Comparison of ENCODE assay signal across 12 mouse cellular contexts in the genomic region with DNA sequence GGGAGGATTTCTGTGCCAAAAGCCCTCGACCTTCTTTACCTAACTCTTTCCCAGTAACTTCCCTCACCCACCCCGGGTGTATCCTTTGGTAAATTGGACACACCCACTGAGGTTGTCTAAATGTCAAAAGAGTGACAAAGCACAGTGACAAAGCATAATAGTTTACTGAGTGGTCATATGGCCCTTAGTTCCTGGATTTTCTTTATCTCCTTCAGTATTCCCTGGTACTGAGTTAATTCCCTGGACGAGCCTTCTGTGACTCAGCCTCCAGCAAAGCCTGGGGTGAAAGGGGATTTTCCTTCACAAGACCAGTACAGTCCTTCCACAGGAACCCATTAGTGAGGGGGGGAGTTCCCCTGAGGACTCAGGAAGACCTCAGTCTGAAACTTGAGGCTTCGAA. TPM values are rescaled to one million over a fixed set of nuclear protein-coding genes. Genes with fewer than 3 reads are reported as not detected.
DNase-seq lines count a peak whose midpoint lies in the region; ATAC-seq and TF ChIP-seq lines count a peak whose summit lies in the region.
"Had no signal": no experiment of that assay in that cellular context is flagged by ENCODE, and none has a peak within 500 bp of the region (broad histone marks: within the 10 kb centered on the region; RNA-seq: fewer than 3 reads in every experiment).

No protein-coding gene starts in this region.

- no peaks in the 10 kb centered on the region; the same call in 1 of the 2 replicates for H3K36me3 ChIP-seq in liver, embryonic 14.5 days (replicated peaks; ENCODE audit: control insufficient read depth, insufficient read depth, low read depth)

- H3K4me1 ChIP-seq in liver, embryonic 14.5 days (replicated peaks; ENCODE audit: control insufficient read depth in 2 of 2, insufficient read depth in 2 of 2, low read length in 1 of 2), result peaks cover 40 to 45% of the 10 kb centered on the region in 2 experiments

- peak; percentile 48 for ATAC-seq in erythroblast, adult 5-6 weeks (replicated peaks; ENCODE audit: low FRiP score, poor library complexity, severe bottlenecking)
- ATAC-seq in liver, embryonic 14.5 days (ENCODE audit: insufficient read depth), result peak; percentile 38

- H3K9ac ChIP-seq in liver, embryonic 14.5 days (replicated peaks), result peak overlapping the region; percentile 43
- H3K9ac ChIP-seq: embryonic facial prominence, embryonic 15.5 days had no signal

- H3K9me3 ChIP-seq in liver, embryonic 14.5 days (ENCODE audit: control insufficient read depth, low read length), result no peaks in the 10 kb centered on the region
- H3K9me3 ChIP-seq: embryonic facial prominence, embryonic 15.5 days; limb, embryonic 13.5 days had no signal

- intact Hi-C loops in heart, postnatal 14 days (cut with DNase I), result no loop called here
- intact Hi-C loops in left cerebral cortex, postnatal 4 days (cut with DNase I), result no loop called here

- peak; percentile 93 for DNase-seq in heart, adult 11 months
- no peak for DNase-seq in heart, postnatal 14 days
- peak; percentile 71 for DNase-seq in ES-CJ7 (ENCODE audit: low read depth, low spot score)
- peak; percentile 40 to 75 (median 52) for DNase-seq in liver, embryonic 14.5 days (ENCODE audit: low read depth in 3 of 3, low spot score in 3 of 3)
- no peak for DNase-seq in left cerebral cortex, postnatal 4 days
- DNase-seq in right cerebral cortex, postnatal 36 days (ENCODE audit: low spot score in 2 of 2), result no peak
- no peak for DNase-seq in spleen, adult 18-20 months
- DNase-seq: thymus, adult 2 months had no signal

- peak overlapping the region; percentile 87 for H3K27ac ChIP-seq in liver, embryonic 14.5 days
- H3K27ac ChIP-seq: embryonic facial prominence, embryonic 15.5 days; limb, embryonic 13.5 days had no signal

- WGBS in liver, embryonic 14.5 days (ENCODE audit: insufficient replicate concordance), result 14% methylated on average over 4 of the region's 4 CpGs

- H3K27me3 ChIP-seq in liver, embryonic 14.5 days (ENCODE audit: control insufficient read depth, insufficient read depth, low read length), result no peaks in the 10 kb centered on the region
- H3K27me3 ChIP-seq: embryonic facial prominence, embryonic 15.5 days; limb, embryonic 13.5 days had no signal

- peak overlapping the region; percentile 88 for H3K4me2 ChIP-seq in liver, embryonic 14.5 days (ENCODE audit: low read depth)
- H3K4me2 ChIP-seq: embryonic facial prominence, embryonic 15.5 days had no signal

- no peak for TF ChIP-seq CTCF in liver, embryonic 14.5 days (IDR thresholded peaks at IDR 0.05; ENCODE audit: low read depth)

- peak overlapping the region; percentile 55 to 75 for H3K4me3 ChIP-seq in liver, embryonic 14.5 days (ENCODE audit: insufficient read depth in 1 of 2, low read depth in 2 of 2, low read length in 2 of 2)
- H3K4me3 ChIP-seq: embryonic facial prominence, embryonic 15.5 days; limb, embryonic 13.5 days had no signal

- no peak for TF ChIP-seq EP300 in liver, embryonic 14.5 days (IDR thresholded peaks at IDR 0.05; ENCODE audit: low read depth)

RNA-seq across cellular contexts. Expression of a gene that starts 2.1 kb away (rescaled TPM):
- total RNA-seq in heart, postnatal 14 days (2021), result 10 to 100 TPM; 21.1 to 21.7 TPM
- total RNA-seq in erythroblast, adult 5-6 weeks (2015; ENCODE audit: low replicate concordance), result 70.9 and 84.4 TPM in 2 replicates
- total RNA-seq in erythroblast, adult 5-6 weeks (2017; ENCODE audit: low replicate concordance), result 37.6 and 64.5 TPM in 2 replicates
- 69.0 and 84.6 TPM in 2 replicates for polyA plus RNA-seq in liver, embryonic 14.5 days (2012; rRNA removed)
- polyA plus RNA-seq in liver, embryonic 14.5 days (2014; fragmentation: Nextera tagmentation; extraction: Ambion mirVana), result 111 and 117 TPM in 2 replicates
- total RNA-seq in left cerebral cortex, postnatal 4 days (2021), result 10 to 100 TPM; 18.6 to 20.0 TPM

RNA-seq across cellular contexts. Expression of a gene that starts 9.4 kb away (rescaled TPM):
- total RNA-seq in heart, postnatal 14 days (2021), result 100 to 1,000 TPM; 479 to 482 TPM
- 252 and 321 TPM in 2 replicates for total RNA-seq in erythroblast, adult 5-6 weeks (2015; ENCODE audit: low replicate concordance)
- total RNA-seq in erythroblast, adult 5-6 weeks (2017; ENCODE audit: low replicate concordance), result 85.4 and 91.0 TPM in 2 replicates
- 185 and 221 TPM in 2 replicates for polyA plus RNA-seq in liver, embryonic 14.5 days (2012; rRNA removed)
- polyA plus RNA-seq in liver, embryonic 14.5 days (2014; fragmentation: Nextera tagmentation; extraction: Ambion mirVana), result 93.3 and 103 TPM in 2 replicates
- total RNA-seq in left cerebral cortex, postnatal 4 days (2021), result 100 to 1,000 TPM; 546 to 548 TPM

RNA-seq across cellular contexts. Expression of a gene that starts 15.8 kb away (rescaled TPM):
- 1 to 10 TPM in 1 of 2 experiments, under 1 TPM in 1; 0.66 to 1.0 TPM for total RNA-seq in heart, postnatal 14 days (2021)
- total RNA-seq in erythroblast, adult 5-6 weeks (2015; ENCODE audit: low replicate concordance), result not detected in 2 replicates
- not detected in 2 replicates for total RNA-seq in erythroblast, adult 5-6 weeks (2017; ENCODE audit: low replicate concordance)
- 0.05 and 0.06 TPM in 2 replicates for polyA plus RNA-seq in liver, embryonic 14.5 days (2012; rRNA removed)
- 0.11 and 0.23 TPM in 2 replicates for polyA plus RNA-seq in liver, embryonic 14.5 days (2014; fragmentation: Nextera tagmentation; extraction: Ambion mirVana)
- total RNA-seq in left cerebral cortex, postnatal 4 days (2021), result 1 to 10 TPM in 1 of 2 experiments, under 1 TPM in 1; 0.93 to 1.4 TPM
- polyA plus RNA-seq: neural tube, embryonic 11.5 days had no signal

RNA-seq across cellular contexts. Expression of a gene that starts 42.6 kb away (rescaled TPM):
- total RNA-seq in heart, postnatal 14 days (2021), result not detected
- total RNA-seq in erythroblast, adult 5-6 weeks (2015; ENCODE audit: low replicate concordance), result not detected in 2 replicates
- not detected in 2 replicates for total RNA-seq in erythroblast, adult 5-6 weeks (2017; ENCODE audit: low replicate concordance)
- polyA plus RNA-seq in liver, embryonic 14.5 days (2012; rRNA removed), result not detected in 2 replicates
- polyA plus RNA-seq in liver, embryonic 14.5 days (2014; fragmentation: Nextera tagmentation; extraction: Ambion mirVana), result not detected in 2 replicates
- not detected for total RNA-seq in left cerebral cortex, postnatal 4 days (2021)
- polyA plus RNA-seq: thymus, adult 2 months had no signal

RNA-seq across cellular contexts. Expression of a gene that starts 55.0 kb away (rescaled TPM):
- total RNA-seq in heart, postnatal 14 days (2021), result 10 to 100 TPM; 47.5 to 52.3 TPM
- total RNA-seq in erythroblast, adult 5-6 weeks (2015; ENCODE audit: low replicate concordance), result 42.2 and 66.3 TPM in 2 replicates
- 20.2 and 23.1 TPM in 2 replicates for total RNA-seq in erythroblast, adult 5-6 weeks (2017; ENCODE audit: low replicate concordance)
- 9.2 and 9.5 TPM in 2 replicates for polyA plus RNA-seq in liver, embryonic 14.5 days (2012; rRNA removed)
- polyA plus RNA-seq in liver, embryonic 14.5 days (2014; fragmentation: Nextera tagmentation; extraction: Ambion mirVana), result 5.0 and 5.4 TPM in 2 replicates
- total RNA-seq in left cerebral cortex, postnatal 4 days (2021), result 10 to 100 TPM; 30.5 to 35.0 TPM

Comparison
In these comparisons a context has a peak if more than half of its experiments do, and no peak if none do; other contexts are left out.
1. DNase-seq: peak in heart, adult 11 months (single experiment), ES-CJ7 (single experiment) and liver, embryonic 14.5 days (3 of 3); none in heart, postnatal 14 days (0 of 2), left cerebral cortex, postnatal 4 days (single experiment), right cerebral cortex, postnatal 36 days (0 of 2) and spleen, adult 18-20 months (0 of 2).